Mouse (Mus musculus): ENCODE measurements at regions not wholly inside any gene's neighbourhood (a gene's known extent, or its start where the extent isn't known, plus 50 kb on each side); places are given as distances from the start of the nearest gene placed in this dataset.

DNA sequence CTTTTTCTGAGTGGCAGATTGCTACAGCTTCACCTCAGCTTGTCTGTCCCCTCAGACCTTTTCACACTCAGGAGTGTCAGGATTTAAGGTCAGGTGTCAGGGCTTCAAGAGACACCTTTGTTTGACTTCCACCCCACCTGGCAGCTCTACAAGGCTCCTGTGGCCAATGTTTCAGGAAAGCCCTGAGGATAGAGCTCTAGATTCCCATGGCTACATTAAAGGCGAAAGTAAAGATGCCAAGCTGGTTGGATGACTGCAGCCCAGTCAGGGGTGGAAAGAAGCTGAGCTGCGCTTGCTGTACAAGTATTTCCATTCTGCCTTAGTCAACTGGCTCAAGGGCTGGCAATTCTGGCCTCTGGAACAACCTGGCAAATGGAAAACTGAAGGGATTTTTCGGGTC lies 198.2 kb downstream of the Snx19 start:
- TF ChIP-seq CTCF (IDR thresholded peaks at IDR 0.05), result no peak
- no peak for TF ChIP-seq EP300 (IDR thresholded peaks at IDR 0.05)
